Mouse (Mus musculus): ENCODE measurements around the gene Ralgapa2. TPM values are rescaled to one million over a fixed set of nuclear protein-coding genes. Genes with fewer than 3 reads are reported as not detected.

Ralgapa2 gene
- total and polyA plus RNA-seq, 3 experiments, result 5.6 to 10.3 (median 8.9) TPM

GRCm38 (mm10) chr2:146350230-146350629 lies 161.9 kb downstream of the Ralgapa2 start:
- Histone ChIP-seq H3K4me2 (ENCODE audit: insufficient read depth, low read depth, poor library complexity, severe bottlenecking) (no peak overlapping the region), H3K4me1 (ENCODE audit: control insufficient read depth in 1 of 2, insufficient read depth in 2 of 2) (no peaks in the 10 kb centered on the region), H3K27me3 (replicated peaks) (no peaks in the 10 kb centered on the region), H3K4me3 (replicated peaks in 1 of 3; ENCODE audit: low read depth in 2 of 3, low read length in 2 of 3, poor library complexity in 1 of 3) (no peak overlapping the region), H3K9me3 (replicated peaks; ENCODE audit: low read length) (no peaks in the 10 kb centered on the region), H3K9ac (ENCODE audit: insufficient read depth, low read depth) (no peak overlapping the region), H3K27ac (ENCODE audit: insufficient read depth, low read depth) (no peak overlapping the region), H3K36me3 (replicated peaks in 1 of 2; ENCODE audit: control insufficient read depth in 1 of 2, insufficient read depth in 1 of 2, low read length in 1 of 2) (peaks cover 0 to 62% of the 10 kb centered on the region in 2 experiments), H3K79me2 (replicated peaks; ENCODE audit: control insufficient read depth, extremely low read depth, insufficient read depth, poor library complexity, severe bottlenecking) (no peaks in the 10 kb centered on the region)
- TF ChIP-seq ELF1 (IDR thresholded peaks at IDR 0.05; ENCODE audit: low read depth, low read length) (no peak), CHD1 (IDR thresholded peaks at IDR 0.05; ENCODE audit: low read depth, low read length) (no peak)
- dilution Hi-C loops (cut with MboI; ENCODE audit: extremely low pct_ligation_motif_present, extremely low pct_unique_long_range_greater_than_20kb, low sequenced_read_pairs) (no loop called here), in situ Hi-C loops (cut with MboI; ENCODE audit: low pct_ligation_motif_present, low pct_unique_long_range_greater_than_20kb, low sequenced_read_pairs) (no loop called here)
- DNase-seq (ENCODE audit: extremely low read depth), result no peak

- no peak overlapping the region for H3K4me3 ChIP-seq (replicated peaks in 1 of 3; ENCODE audit: low read depth in 2 of 3, low read length in 2 of 3, poor library complexity in 1 of 3)
- no peak for TF ChIP-seq ZNF384 (IDR thresholded peaks at IDR 0.05; ENCODE audit: low read depth, low read length)
- DNase-seq (ENCODE audit: extremely low read depth), result no peak
- H3K27me3 ChIP-seq (replicated peaks), result no peaks in the 10 kb centered on the region
- no peak overlapping the region for H3K9ac ChIP-seq (ENCODE audit: insufficient read depth, low read depth)
- H3K4me1 ChIP-seq (ENCODE audit: control insufficient read depth in 1 of 2, insufficient read depth in 2 of 2), result no peaks in the 10 kb centered on the region
- H3K27ac ChIP-seq (ENCODE audit: insufficient read depth, low read depth), result no peak overlapping the region
- dilution Hi-C loops (cut with MboI; ENCODE audit: extremely low pct_ligation_motif_present, extremely low pct_unique_long_range_greater_than_20kb, low sequenced_read_pairs) (no loop called here), in situ Hi-C loops (cut with MboI; ENCODE audit: low pct_ligation_motif_present, low pct_unique_long_range_greater_than_20kb, low sequenced_read_pairs) (no loop called here)
- no peak overlapping the region for H3K4me2 ChIP-seq (ENCODE audit: insufficient read depth, low read depth, poor library complexity, severe bottlenecking)
- H3K36me3 ChIP-seq (replicated peaks in 1 of 2; ENCODE audit: control insufficient read depth in 1 of 2, insufficient read depth in 1 of 2, low read length in 1 of 2), result peaks cover 0 to 72% of the 10 kb centered on the region in 2 experiments
- H3K9me3 ChIP-seq (replicated peaks; ENCODE audit: low read length), result no peaks in the 10 kb centered on the region
- H3K79me2 ChIP-seq (replicated peaks; ENCODE audit: control insufficient read depth, extremely low read depth, insufficient read depth, poor library complexity, severe bottlenecking), result no peaks in the 10 kb centered on the region
These were observed 164.2 kb downstream of the Ralgapa2 start for GRCm38 (mm10) chr2:146347942-146348341.

GRCm38 (mm10) chr2:146340090-146340489 lies 172.1 kb downstream of the Ralgapa2 start:
- peaks cover 0 to 12% of the 10 kb centered on the region in 2 experiments; a peak in 2 of 4 replicates for H3K4me1 ChIP-seq (ENCODE audit: control insufficient read depth in 1 of 2, insufficient read depth in 2 of 2)
- H3K27ac ChIP-seq (ENCODE audit: insufficient read depth, low read depth), result no peak overlapping the region
- H3K4me2 ChIP-seq (ENCODE audit: insufficient read depth, low read depth, poor library complexity, severe bottlenecking), result no peak overlapping the region
- peaks cover 0 to 54% of the 10 kb centered on the region in 2 experiments for H3K36me3 ChIP-seq (replicated peaks in 1 of 2; ENCODE audit: control insufficient read depth in 1 of 2, insufficient read depth in 1 of 2, low read length in 1 of 2)
- peak; percentile 41; the same call in 1 of the 2 replicates for TF ChIP-seq EP300 (IDR thresholded peaks at IDR 0.05; ENCODE audit: low read length)
- no peak for TF ChIP-seq ELF1 (IDR thresholded peaks at IDR 0.05; ENCODE audit: low read depth, low read length)
- peak; percentile 59; the same call in 1 of the 2 replicates for TF ChIP-seq ZNF384 (IDR thresholded peaks at IDR 0.05; ENCODE audit: low read depth, low read length)
- DNase-seq (ENCODE audit: extremely low read depth), result no peak
- no peak overlapping the region for H3K4me3 ChIP-seq (replicated peaks in 1 of 3; ENCODE audit: low read depth in 2 of 3, low read length in 2 of 3, poor library complexity in 1 of 3)
- H3K27me3 ChIP-seq (replicated peaks), result no peaks in the 10 kb centered on the region
- no peaks in the 10 kb centered on the region for H3K9me3 ChIP-seq (replicated peaks; ENCODE audit: low read length)
- dilution Hi-C loops (cut with MboI; ENCODE audit: extremely low pct_ligation_motif_present, extremely low pct_unique_long_range_greater_than_20kb, low sequenced_read_pairs), result no loop called here
- H3K9ac ChIP-seq (ENCODE audit: insufficient read depth, low read depth), result no peak overlapping the region
- H3K79me2 ChIP-seq (replicated peaks; ENCODE audit: control insufficient read depth, extremely low read depth, insufficient read depth, poor library complexity, severe bottlenecking), result no peaks in the 10 kb centered on the region
- in situ Hi-C loops (cut with MboI; ENCODE audit: low pct_ligation_motif_present, low pct_unique_long_range_greater_than_20kb, low sequenced_read_pairs), result no loop called here

- H3K9ac ChIP-seq (ENCODE audit: insufficient read depth, low read depth), result no peak overlapping the region
- TF ChIP-seq POLR2A (IDR thresholded peaks at IDR 0.05; ENCODE audit: low read depth, low read length), result no peak
- no peak for TF ChIP-seq JUN (IDR thresholded peaks at IDR 0.05; ENCODE audit: insufficient read depth, low read depth, low read length)
- no peak overlapping the region for H3K27ac ChIP-seq (ENCODE audit: insufficient read depth, low read depth)
- H3K9me3 ChIP-seq (replicated peaks; ENCODE audit: low read length), result no peaks in the 10 kb centered on the region
- H3K27me3 ChIP-seq (replicated peaks), result no peaks in the 10 kb centered on the region
- H3K4me2 ChIP-seq (ENCODE audit: insufficient read depth, low read depth, poor library complexity, severe bottlenecking), result no peak overlapping the region
- dilution Hi-C loops (cut with MboI; ENCODE audit: extremely low pct_ligation_motif_present, extremely low pct_unique_long_range_greater_than_20kb, low sequenced_read_pairs), result no loop called here
- no peak overlapping the region for H3K4me3 ChIP-seq (replicated peaks in 1 of 3; ENCODE audit: low read depth in 2 of 3, low read length in 2 of 3, poor library complexity in 1 of 3)
- H3K4me1 ChIP-seq (ENCODE audit: control insufficient read depth in 1 of 2, insufficient read depth in 2 of 2), result peaks cover 0 to 12% of the 10 kb centered on the region in 2 experiments; a peak in 2 of 4 replicates
- in situ Hi-C loops (cut with MboI; ENCODE audit: low pct_ligation_motif_present, low pct_unique_long_range_greater_than_20kb, low sequenced_read_pairs), result no loop called here
- H3K36me3 ChIP-seq (replicated peaks in 1 of 2; ENCODE audit: control insufficient read depth in 1 of 2, insufficient read depth in 1 of 2, low read length in 1 of 2), result peaks cover 2 to 60% of the 10 kb centered on the region in 2 experiments
- no peaks in the 10 kb centered on the region for H3K79me2 ChIP-seq (replicated peaks; ENCODE audit: control insufficient read depth, extremely low read depth, insufficient read depth, poor library complexity, severe bottlenecking)
- no peak for DNase-seq (ENCODE audit: extremely low read depth)
These were observed 174.6 kb downstream of the Ralgapa2 start for GRCm38 (mm10) chr2:146337540-146337939.
